Mouse (Mus musculus): ENCODE results near the gene Nf1.

The Nf1 gene

GRCm38 (mm10) chr11:79329585-79329984, 9.9 kb upstream of the Nf1 start:
- DNase-seq: no peak

GRCm38 (mm10) chr11:79335077-79335476, 4.4 kb upstream of the Nf1 start:
- DNase-seq: no peak

GRCm38 (mm10) chr11:79336722-79337267, 2.7 kb upstream of the Nf1 start:
- DNase-seq: peak in 1 of 2 experiments; percentile 24

- peak in 1 of 2 experiments; percentile 12 for DNase-seq
Observed at GRCm38 (mm10) chr11:79338621-79339020, 872 bp upstream of the Nf1 start.

GRCm38 (mm10) chr11:79339808-79340781, 602 bp downstream of the Nf1 start:
- DNase-seq: peak in 1 of 2 experiments; percentile 7

- no peak for DNase-seq
Observed at GRCm38 (mm10) chr11:79356995-79357394, 17.5 kb downstream of the Nf1 start.

GRCm38 (mm10) chr11:79357397-79357796, 17.9 kb downstream of the Nf1 start:
- no peak for DNase-seq

- no peak for DNase-seq
Observed at GRCm38 (mm10) chr11:79364956-79365355, 25.5 kb downstream of the Nf1 start.

- DNase-seq: no peak
Observed at GRCm38 (mm10) chr11:79366284-79366683, 26.8 kb downstream of the Nf1 start.

- DNase-seq: no peak
Observed at GRCm38 (mm10) chr11:79373031-79373430, 33.5 kb downstream of the Nf1 start.

GRCm38 (mm10) chr11:79398336-79398735, 58.8 kb downstream of the Nf1 start:
- DNase-seq: peak; percentile 74 to 92

- no peak for DNase-seq
Observed at GRCm38 (mm10) chr11:79403625-79404319, 64.3 kb downstream of the Nf1 start.

- no peak for DNase-seq
Observed at GRCm38 (mm10) chr11:79413761-79414513, 74.4 kb downstream of the Nf1 start.

GRCm38 (mm10) chr11:79422496-79422895, 83.0 kb downstream of the Nf1 start:
- no peak for DNase-seq

- DNase-seq: no peak
Observed at GRCm38 (mm10) chr11:79426571-79426970, 87.1 kb downstream of the Nf1 start.

- DNase-seq: no peak
Observed at GRCm38 (mm10) chr11:79427638-79428037, 88.1 kb downstream of the Nf1 start.

- no peak for DNase-seq
Observed at GRCm38 (mm10) chr11:79435252-79435651, 95.8 kb downstream of the Nf1 start.

GRCm38 (mm10) chr11:79448361-79448760, 108.9 kb downstream of the Nf1 start:
- DNase-seq: peak; percentile 40 to 67

- DNase-seq: peak; percentile 76 to 79
Observed at GRCm38 (mm10) chr11:79452966-79453365, 113.5 kb downstream of the Nf1 start.

- DNase-seq: no peak
Observed at GRCm38 (mm10) chr11:79457928-79458327, 118.4 kb downstream of the Nf1 start.

GRCm38 (mm10) chr11:79459846-79460245, 120.4 kb downstream of the Nf1 start:
- DNase-seq: no peak

- no peak for DNase-seq
Observed at GRCm38 (mm10) chr11:79460756-79461450, 121.4 kb downstream of the Nf1 start.

Data from kidney, adult 8-10 months (tissue).